Mouse (Mus musculus): ENCODE results near the gene Incenp.
"Not testable (repeated sequence)": the region's sequence is repeated elsewhere in the genome, so short reads cannot be mapped to it uniquely, and the experiment has no call there.

Gene Incenp

DNA sequence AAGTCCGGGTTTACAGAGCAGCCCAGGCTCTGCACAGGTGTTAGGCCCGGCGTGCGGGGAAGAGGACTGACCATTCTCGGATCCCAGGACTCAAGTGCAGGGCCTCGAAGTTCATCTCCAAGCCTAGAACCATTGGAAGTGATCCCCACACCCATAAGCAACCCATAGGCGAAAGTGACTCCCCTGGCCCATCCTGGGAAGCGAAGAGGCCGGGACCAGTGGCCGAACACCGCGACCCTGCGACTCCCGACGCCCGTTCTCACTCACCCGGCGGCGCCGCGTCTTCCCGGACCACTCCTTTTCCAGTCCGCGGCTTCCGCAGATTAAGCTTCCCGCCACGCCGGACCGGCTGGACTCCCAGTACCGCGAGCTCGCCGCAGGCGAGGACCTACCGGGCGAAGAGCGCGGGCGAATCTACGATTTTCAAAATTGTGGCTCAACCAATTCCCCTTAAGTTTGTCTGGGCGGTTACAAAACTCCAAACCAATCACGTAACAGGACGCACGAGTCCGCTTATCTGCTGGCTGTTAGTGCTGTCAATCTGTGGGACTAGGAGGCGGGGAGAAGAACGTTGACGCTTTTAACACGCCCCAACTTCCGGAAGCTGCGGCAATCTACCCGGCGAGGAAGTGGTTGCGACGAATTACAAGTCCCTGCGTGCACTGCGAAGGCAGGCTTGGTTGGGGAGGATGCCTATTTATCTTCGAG, at the start of gene Incenp:
Gene Incenp, minus strand, starts transcription at position 480 of the 708 bp plus-strand sequence.
- peak; percentile 93 for DNase-seq

- DNase-seq = no peak
Observed at GRCm38 (mm10) chr19:9946986-9947385, 47.6 kb upstream of the Incenp start.

DNA sequence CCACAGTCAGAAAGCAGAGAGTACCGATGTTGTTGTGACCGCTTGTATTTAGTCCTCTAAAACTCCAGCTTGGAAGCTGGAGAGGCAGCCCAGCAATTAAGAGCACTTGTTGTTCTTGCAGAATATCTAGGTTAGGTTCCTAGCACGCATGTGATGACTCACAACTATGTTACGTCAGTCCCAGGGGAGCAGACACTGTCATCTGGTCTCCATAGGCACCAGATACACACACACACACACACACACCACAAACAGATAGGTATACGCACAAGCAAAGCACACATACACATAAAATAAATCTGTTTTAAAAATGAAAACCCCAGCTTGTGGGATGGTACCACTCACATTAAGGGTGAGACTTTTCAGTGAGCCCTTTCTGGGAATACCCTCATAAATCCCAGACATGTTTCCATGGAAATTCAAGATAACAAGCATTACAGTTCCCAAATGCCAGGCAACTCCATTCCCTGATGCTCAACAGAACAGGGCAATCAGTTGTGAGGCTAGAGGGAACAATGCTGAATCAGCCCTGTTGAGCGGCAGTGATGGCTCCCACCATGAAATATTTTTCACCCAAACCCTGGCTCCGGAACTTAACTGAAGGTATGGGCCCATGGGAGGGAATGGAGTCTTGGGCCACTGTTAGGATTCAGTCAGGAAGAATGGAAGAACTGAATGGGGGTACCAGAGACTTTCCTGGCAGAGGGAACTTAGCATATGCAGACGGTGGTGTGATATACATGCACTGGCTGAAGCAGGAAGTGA, 46.6 kb upstream of the Incenp start:
- DNase-seq = no peak

DNA sequence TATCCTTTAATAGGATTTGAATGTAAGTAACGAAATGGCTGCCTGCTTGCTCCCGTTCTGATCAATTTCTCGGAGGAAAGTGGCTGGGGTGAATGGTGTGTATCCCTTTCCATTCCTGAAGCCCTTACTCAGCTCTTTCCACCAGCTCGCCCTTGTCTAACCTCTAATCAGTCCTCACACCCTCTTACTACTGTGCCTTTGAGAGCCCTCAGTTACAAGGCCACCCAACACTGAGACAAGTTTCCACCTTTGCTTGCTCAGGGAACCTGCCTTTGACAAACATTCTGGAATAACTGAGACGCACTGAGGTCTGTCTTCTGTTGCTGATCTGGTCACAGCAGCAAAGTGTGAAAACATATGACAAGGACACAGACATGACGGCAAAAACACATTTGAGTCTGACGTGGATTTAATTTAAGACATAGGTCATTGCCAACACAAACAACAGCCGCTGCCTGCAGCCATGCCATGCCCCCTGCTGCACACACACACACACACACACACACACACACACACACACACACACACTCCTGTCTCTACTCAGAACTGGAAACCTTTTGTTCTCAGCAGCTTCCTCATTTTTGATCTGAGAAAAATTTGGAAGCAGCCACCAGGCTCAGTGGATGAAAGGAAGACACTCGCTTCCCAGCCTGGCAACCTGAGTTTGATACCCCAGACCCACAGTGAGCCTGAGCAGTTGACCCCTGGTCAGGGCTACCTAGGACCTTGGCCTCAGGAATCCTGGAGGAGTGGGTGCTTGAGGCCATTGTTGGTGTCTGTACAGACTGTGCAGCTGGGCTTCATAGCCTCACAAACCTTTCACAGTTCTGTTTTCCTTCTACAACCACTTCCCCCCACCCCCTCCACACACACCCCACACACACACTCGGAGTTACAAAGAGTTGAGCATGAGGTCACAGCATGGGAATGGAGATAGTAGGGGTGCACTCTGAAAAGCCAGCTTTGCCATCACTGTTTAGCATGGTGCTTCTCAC, 43.5 kb upstream of the Incenp start:
- DNase-seq = no peak

DNA sequence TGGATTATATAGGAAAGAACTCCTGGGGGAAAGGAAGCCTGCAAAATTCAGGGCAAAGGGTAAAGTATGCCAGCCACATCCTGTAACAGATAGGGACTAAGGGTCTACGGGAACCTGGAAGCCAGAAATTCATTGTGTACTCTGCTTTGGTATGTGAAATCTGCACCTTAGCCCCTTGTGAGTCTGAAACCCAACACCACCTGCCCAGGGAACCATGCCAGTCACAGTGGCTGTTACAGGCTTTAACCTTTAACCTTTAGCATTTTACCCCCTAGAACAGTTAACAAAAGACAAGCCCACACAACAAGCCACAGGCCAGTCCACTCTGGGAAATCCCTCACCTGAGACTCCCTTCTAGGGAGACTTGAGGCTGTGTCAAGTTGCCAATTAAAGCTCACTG, 42.5 kb upstream of the Incenp start:
- DNase-seq = no peak

- DNase-seq = peak; percentile 5
Observed at GRCm38 (mm10) chr19:9940903-9941302, 41.6 kb upstream of the Incenp start.

DNA sequence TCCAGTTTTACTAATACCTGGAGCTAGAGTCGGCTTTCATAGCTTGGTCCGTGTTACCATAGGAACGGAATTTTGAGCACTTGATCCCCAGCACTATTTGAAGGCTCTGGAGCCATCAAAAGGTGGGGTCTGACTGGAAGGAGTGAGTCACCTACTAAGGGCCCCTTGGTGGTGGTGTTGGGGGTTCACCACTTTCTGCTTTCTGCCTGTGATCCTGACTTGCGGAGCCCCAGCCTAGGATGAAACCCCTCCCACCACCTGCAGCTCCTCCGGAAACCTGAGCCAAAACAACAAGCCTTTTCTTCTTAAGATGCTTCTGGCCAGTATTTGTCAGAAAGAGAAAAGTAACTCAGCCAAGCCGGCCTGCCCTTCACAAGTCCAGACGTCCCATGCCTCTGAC, 40.5 kb upstream of the Incenp start:
- no peak for DNase-seq

- DNase-seq = no peak
Observed at GRCm38 (mm10) chr19:9938824-9939303, 39.5 kb upstream of the Incenp start.

DNA sequence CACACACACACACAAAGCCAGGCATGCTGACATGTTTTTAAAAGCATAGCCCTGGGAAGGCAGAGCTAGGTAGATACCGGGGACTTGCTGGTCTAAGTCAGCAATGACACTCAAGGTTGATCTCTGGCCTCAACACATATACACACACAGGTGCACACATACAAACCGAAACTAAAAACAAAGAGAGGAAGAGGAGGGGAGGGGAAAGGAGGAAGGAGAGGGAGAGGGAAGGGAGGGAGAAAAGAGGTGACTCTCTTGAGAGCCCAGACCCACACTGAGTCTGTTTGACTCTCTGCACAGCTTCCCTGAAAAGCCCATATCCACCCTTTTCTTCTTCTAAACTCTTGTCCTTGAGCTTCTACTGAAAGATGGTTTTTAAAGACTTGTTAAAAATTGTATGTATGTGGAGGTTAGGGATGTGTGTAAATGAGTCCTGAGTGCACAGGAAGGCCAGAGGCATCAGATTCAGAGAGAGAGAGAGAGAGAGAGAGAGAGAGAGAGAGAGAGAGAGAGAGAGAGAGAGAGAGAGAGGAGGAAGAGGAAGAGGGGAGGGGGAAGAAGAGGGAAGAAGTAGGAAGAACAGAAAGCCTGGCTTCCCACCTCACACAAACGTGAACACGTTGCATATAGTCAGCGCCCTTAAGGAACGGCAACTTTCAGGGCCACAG, 38.9 kb upstream of the Incenp start:
- DNase-seq = no peak

GRCm38 (mm10) chr19:9937428-9937827, 38.1 kb upstream of the Incenp start:
- DNase-seq = no peak

- no peak for DNase-seq
Observed at GRCm38 (mm10) chr19:9936579-9936978, 37.2 kb upstream of the Incenp start.

DNA sequence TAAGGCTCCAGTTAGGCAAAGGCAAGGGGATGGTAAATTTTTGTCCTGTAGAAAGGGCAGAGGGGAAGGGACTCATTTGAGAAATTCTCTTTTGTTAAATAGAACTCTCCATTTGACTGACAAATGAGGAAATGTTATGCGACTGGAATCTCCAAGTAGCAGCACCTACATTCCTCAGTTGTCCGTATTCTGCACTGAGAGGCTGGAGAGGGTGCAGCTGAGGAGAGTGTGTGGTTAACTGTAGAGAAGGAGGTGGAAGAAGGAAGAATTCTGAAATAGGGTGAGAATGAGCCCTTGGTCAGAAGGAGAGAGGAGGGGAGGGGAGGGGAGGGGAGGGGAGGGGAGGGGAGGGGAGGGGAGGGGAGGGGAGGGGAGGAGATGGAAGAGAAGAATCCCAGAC, 34.6 kb upstream of the Incenp start:
- no peak for DNase-seq

- not testable (repeated sequence) for DNase-seq
Observed at GRCm38 (mm10) chr19:9931167-9931607, 31.8 kb upstream of the Incenp start.

DNA sequence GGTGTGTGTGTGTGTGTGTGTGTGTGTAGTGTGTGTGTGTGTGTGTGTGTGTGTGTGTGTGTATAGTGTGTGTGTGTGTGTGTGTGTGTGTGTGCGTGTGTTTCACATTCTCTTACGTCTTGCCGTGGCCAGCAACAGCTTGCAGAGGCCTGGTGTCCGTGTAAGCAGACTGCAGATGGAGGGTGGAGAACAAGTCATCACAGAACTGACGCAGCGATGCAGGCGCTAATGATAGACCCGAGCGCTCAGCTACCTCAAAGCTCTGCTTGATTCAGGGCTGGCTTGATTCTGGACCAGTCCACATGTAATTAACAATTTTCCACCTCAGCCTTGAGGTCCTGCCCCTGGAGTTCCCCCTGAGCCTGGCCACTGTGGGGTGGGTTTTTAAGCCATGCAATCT, 28.7 kb upstream of the Incenp start:
- DNase-seq = no peak

- DNase-seq = no peak
Observed at GRCm38 (mm10) chr19:9924769-9925272, 25.5 kb upstream of the Incenp start.

DNA sequence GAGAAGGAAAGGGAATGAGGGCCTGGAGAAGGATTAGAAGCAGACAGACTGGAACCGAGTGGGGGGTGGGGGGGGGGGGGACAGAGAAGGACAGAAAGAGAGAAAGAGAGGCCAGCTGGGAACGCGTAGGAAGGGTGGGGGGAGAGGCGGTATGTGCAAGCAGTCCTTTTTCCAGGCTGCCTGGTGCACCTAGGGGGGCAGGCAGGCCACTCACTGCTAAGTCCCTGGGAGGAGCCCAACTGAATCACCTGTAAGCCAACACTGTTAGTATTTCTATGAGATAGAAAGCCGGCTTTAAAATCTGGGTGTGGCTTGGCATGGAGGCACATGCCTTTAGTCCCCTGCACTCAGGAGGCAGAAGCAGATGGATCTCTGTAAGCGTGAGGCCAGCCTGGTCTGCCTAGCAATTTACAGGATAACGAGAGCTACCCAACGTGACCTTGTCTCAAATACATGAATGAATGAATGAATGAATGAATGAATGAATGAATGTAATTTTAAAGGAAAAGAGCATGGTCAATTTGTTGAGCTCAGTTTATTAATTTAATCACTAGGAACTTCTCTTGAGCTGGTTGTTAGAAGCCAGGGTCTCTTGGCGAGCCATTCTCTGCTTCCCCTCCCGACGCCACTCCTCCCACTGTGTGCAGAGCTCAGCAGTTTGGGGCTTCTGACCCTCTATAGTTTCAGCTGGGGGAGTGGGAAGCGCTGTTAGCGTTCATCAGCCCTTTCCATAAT, 24.9 kb upstream of the Incenp start:
- no peak for DNase-seq

DNA sequence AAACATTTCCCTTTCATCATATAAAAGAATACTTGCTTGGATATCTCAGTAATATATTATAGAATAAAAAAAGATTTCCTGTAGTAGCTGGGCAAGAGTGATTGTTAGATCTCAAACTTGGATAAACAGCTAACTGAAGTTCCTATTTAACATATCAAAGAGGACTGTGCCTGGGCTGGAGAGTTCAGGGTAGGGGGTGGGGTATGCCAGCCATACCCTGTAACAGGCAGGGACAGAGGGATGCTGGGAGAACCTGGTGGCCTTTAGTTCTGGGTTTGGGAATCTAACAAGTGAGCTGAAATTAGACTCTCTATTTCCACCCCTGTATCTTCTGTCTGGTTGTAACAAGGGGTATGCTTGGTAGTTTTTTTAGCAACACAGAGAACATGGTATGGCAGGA, 23.7 kb upstream of the Incenp start:
- DNase-seq = no peak

DNA sequence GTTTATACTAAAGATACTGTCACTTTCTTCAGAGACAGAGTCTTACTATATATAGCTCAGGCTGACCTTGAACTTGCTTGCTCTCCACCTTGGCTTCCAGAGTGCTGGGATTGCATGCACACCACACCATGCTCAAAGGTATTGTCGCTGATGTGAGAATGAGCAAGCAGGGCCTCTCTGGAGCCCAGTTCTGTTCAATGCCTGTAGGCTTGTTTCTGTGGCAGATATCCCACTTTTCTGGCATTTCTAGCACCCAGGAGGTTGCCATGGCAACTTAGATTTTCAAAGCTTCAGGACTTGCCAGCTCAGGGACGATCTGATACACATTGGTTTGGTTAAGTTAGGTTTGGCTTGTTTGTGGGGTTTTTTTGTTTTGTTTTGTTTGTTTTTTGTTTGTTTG, 22.9 kb upstream of the Incenp start:
- no peak for DNase-seq

- DNase-seq = peak; percentile 22
Observed at GRCm38 (mm10) chr19:9920835-9921784, 21.8 kb upstream of the Incenp start.

DNA sequence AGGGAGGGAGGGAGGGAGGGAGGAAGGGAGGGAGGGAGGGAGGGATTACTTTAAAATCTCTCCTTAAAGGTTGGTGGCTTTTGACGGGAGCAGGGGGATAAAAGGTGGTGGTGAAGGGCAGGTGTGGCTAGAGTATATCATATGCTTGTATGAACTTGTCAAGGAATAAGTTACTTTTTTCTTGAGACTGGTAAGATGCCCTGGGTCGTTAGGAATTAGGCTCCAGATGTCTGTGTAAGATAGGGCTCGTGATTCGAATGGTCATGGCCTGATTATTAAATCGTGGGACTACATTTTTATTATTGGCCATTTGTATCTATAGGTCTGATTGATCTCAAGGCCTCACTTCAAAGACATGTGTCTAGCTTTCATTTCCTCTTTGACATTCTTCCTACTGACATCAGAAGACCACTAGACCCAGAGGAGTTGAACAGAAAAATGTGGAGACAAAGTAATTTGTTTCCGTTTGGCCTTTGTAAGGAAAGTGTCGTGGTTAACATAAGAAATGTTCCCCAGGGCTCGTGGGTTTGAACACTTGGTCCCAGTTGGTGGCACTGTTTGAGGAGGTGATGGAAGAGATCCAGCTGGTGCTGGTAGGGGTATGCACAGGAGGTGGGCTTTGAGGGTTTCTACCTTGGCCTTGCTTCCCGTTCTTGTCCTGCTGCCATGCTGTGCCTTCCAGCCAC, 19.0 kb upstream of the Incenp start:
- DNase-seq = no peak
